Mouse (Mus musculus) embryonic facial prominence, embryonic 11.5 days (tissue): Measurements from ENCODE around the gene Gm10260. TPM values are rescaled to one million over a fixed set of nuclear protein-coding genes. Genes with fewer than 3 reads are reported as not detected.
A peak's percentile ranks its signal among the peaks of the same experiment; 100 is the strongest.

Experiments
- ATAC-seq: fragments of 200-750 bp; cut with Nextera tagmentation; replicated peaks from 2 replicates; pipeline ENCODE4 v1.8.0; 2017; ENCODE audit warnings: low read depth; ENCODE audit not compliant: insufficient number of reproducible peaks, low FRiP score, low TSS enrichment
- DNase-seq: peaks from one replicate; pipeline ENCODE4 v3.0.0-alpha.2; 2015; ENCODE audit warnings: low spot score
- H3K27ac ChIP-seq: fragments of 300-500 bp; sonication (generic); replicated peaks from 2 replicates; pipeline ENCODE4 v1.5.1; 2014; ENCODE audit warnings: mild to moderate bottlenecking, low read depth, low read length, control low read depth
- H3K27me3 ChIP-seq: fragments of 300-500 bp; sonication (generic); 2 replicates; pipeline ENCODE4 v1.6.1; 2014; ENCODE audit warnings: mild to moderate bottlenecking, low read length, moderate library complexity, mixed read lengths; ENCODE audit not compliant: control insufficient read depth, insufficient read depth
- H3K36me3 ChIP-seq: fragments of 300-500 bp; sonication (generic); replicated peaks from 2 replicates; pipeline ENCODE4 v1.6.1; 2014; ENCODE audit warnings: low read depth, mild to moderate bottlenecking, low read length, moderate library complexity, mixed read lengths; ENCODE audit not compliant: control insufficient read depth, insufficient read depth
- H3K4me1 ChIP-seq: fragments of 300-500 bp; sonication (generic); 2 replicates; pipeline ENCODE4 v1.6.1; 2014; ENCODE audit warnings: low read length, mixed read lengths; ENCODE audit not compliant: control insufficient read depth, insufficient read depth
- H3K4me2 ChIP-seq: fragments of 300-500 bp; sonication (generic); 2 replicates; pipeline ENCODE4 v1.6.1; 2014; ENCODE audit warnings: low read depth, mild to moderate bottlenecking, control low read depth, low read length, moderate library complexity
- H3K4me3 ChIP-seq: fragments of 300-500 bp; sonication (generic); 2 replicates; pipeline ENCODE4 v1.5.1; 2014; ENCODE audit warnings: low read depth, low read length, control low read depth
- H3K9ac ChIP-seq: fragments of 300-500 bp; sonication (generic); replicated peaks from 2 replicates; pipeline ENCODE4 v1.6.1; 2014; ENCODE audit warnings: mild to moderate bottlenecking, control low read depth, low read length
- H3K9me3 ChIP-seq: fragments of 300-500 bp; sonication (generic); replicated peaks from 2 replicates; pipeline ENCODE4 v1.6.1; 2016; ENCODE audit warnings: mild to moderate bottlenecking, low read length, inconsistent platforms, mixed read lengths; ENCODE audit not compliant: control insufficient read depth
- WGBS: fragments of 180-500 bp; shearing (Covaris S2); extraction: QIAGEN DNeasy Blood & Tissue Kit; methylation state at CpG from one replicate; pipeline ENCODE4 v1.1.7; 2014; 5-methylcytosine and 5-hydroxymethylcytosine counted together
- polyA plus RNA-seq: library from polyadenylated mRNA; unstranded; fragments of >200 nt; fragmentation: Nextera tagmentation; extraction: Ambion mirVana; gene quantifications from 2 replicates; pipeline ENCODE4 v1.2.1, GENCODE M21; 2014

Gene Gm10260
- polyA plus RNA-seq, 1 experiment from 2014 or later = 6.1 TPM

- Histone ChIP-seq H3K36me3 (no peaks in the 10 kb centered on the region), H3K27me3 (no peaks in the 10 kb centered on the region), H3K9ac (no peak overlapping the region), H3K27ac (no peak overlapping the region), H3K4me2 (no peak overlapping the region), H3K9me3 (no peaks in the 10 kb centered on the region), H3K4me3 (no peak overlapping the region), H3K4me1 (no peaks in the 10 kb centered on the region)
- 93% methylated on average over 3 of the region's 3 CpGs for WGBS
- no peak for DNase-seq
- no peak for ATAC-seq
Measured at GRCm38 (mm10) chr13:97766600-97766999, 6.2 kb upstream of the Gm10260 start.

GRCm38 (mm10) chr13:97765913-97766312 lies 5.5 kb upstream of the Gm10260 start:
- no peaks in the 10 kb centered on the region for H3K27me3 ChIP-seq
- H3K36me3 ChIP-seq = no peaks in the 10 kb centered on the region
- H3K4me2 ChIP-seq = no peak overlapping the region
- no peak overlapping the region for H3K4me3 ChIP-seq
- no peaks in the 10 kb centered on the region for H3K9me3 ChIP-seq
- ATAC-seq = no peak
- WGBS = 89% methylated on average over 2 of the region's 2 CpGs
- H3K4me1 ChIP-seq = no peaks in the 10 kb centered on the region
- H3K9ac ChIP-seq = no peak overlapping the region
- no peak overlapping the region for H3K27ac ChIP-seq
- no peak for DNase-seq

- no peak for DNase-seq
- Histone ChIP-seq H3K4me2 (no peak overlapping the region), H3K36me3 (no peaks in the 10 kb centered on the region), H3K27ac (no peak overlapping the region), H3K9ac (no peak overlapping the region), H3K4me3 (no peak overlapping the region), H3K4me1 (no peaks in the 10 kb centered on the region), H3K27me3 (no peaks in the 10 kb centered on the region), H3K9me3 (no peaks in the 10 kb centered on the region)
- ATAC-seq = no peak
- 71% methylated on average over 7 of the region's 7 CpGs for WGBS
Measured at GRCm38 (mm10) chr13:97764067-97764466, 3.6 kb upstream of the Gm10260 start.

GRCm38 (mm10) chr13:97763436-97763835 lies 3.0 kb upstream of the Gm10260 start:
- DNase-seq = peak; percentile 36
- H3K27ac ChIP-seq = no peak overlapping the region
- H3K27me3 ChIP-seq = no peaks in the 10 kb centered on the region
- H3K4me1 ChIP-seq = no peaks in the 10 kb centered on the region
- H3K4me3 ChIP-seq = no peak overlapping the region
- no peaks in the 10 kb centered on the region for H3K36me3 ChIP-seq
- no peak overlapping the region for H3K4me2 ChIP-seq
- peak; percentile 59; the same call in 1 of the 2 replicates for ATAC-seq
- WGBS = 62% methylated on average over 6 of the region's 6 CpGs
- H3K9me3 ChIP-seq = no peaks in the 10 kb centered on the region
- H3K9ac ChIP-seq = no peak overlapping the region

- Histone ChIP-seq H3K4me2 (no peak overlapping the region), H3K27me3 (no peaks in the 10 kb centered on the region), H3K27ac (no peak overlapping the region), H3K36me3 (no peaks in the 10 kb centered on the region), H3K4me3 (no peak overlapping the region), H3K9ac (no peak overlapping the region), H3K4me1 (no peaks in the 10 kb centered on the region), H3K9me3 (no peaks in the 10 kb centered on the region)
- ATAC-seq (no peak), DNase-seq (no peak)
- WGBS = 88% methylated on average over 8 of the region's 8 CpGs
Measured at GRCm38 (mm10) chr13:97762121-97762520, 1.7 kb upstream of the Gm10260 start.

- Histone ChIP-seq H3K4me1 (no peaks in the 10 kb centered on the region), H3K27ac (no peak overlapping the region)
- no peak for ATAC-seq
Measured at GRCm38 (mm10) chr13:97757033-97757432, 3.4 kb downstream of the Gm10260 start.

GRCm38 (mm10) chr13:97756091-97756490 lies 4.3 kb downstream of the Gm10260 start:
- DNase-seq (no peak), ATAC-seq (no peak)
- no peaks in the 10 kb centered on the region for H3K36me3 ChIP-seq
- H3K9me3 ChIP-seq = no peaks in the 10 kb centered on the region
- H3K4me3 ChIP-seq = no peak overlapping the region
- H3K4me2 ChIP-seq = no peak overlapping the region
- no peaks in the 10 kb centered on the region for H3K4me1 ChIP-seq
- H3K27me3 ChIP-seq = no peaks in the 10 kb centered on the region
- 90% methylated on average over 6 of the region's 6 CpGs for WGBS
- no peak overlapping the region for H3K9ac ChIP-seq
- H3K27ac ChIP-seq = no peak overlapping the region

More at GRCm38 (mm10) chr13:97757033-97757432, 3.4 kb downstream of the Gm10260 start:
- Histone ChIP-seq H3K9me3 (no peaks in the 10 kb centered on the region), H3K9ac (no peak overlapping the region), H3K36me3 (no peaks in the 10 kb centered on the region), H3K4me3 (no peak overlapping the region), H3K27me3 (no peaks in the 10 kb centered on the region), H3K4me2 (no peak overlapping the region)
- DNase-seq = no peak
- WGBS = 67% methylated on average over 4 of the region's 4 CpGs

GRCm38 (mm10) chr13:97750851-97751381 lies 9.5 kb downstream of the Gm10260 start:
- no peaks in the 10 kb centered on the region for H3K4me1 ChIP-seq
- H3K9me3 ChIP-seq = no peaks in the 10 kb centered on the region
- DNase-seq (no peak), ATAC-seq (no peak)
- no peak overlapping the region for H3K4me3 ChIP-seq
- no peak overlapping the region for H3K4me2 ChIP-seq
- H3K36me3 ChIP-seq = no peaks in the 10 kb centered on the region
- H3K9ac ChIP-seq = no peak overlapping the region
- 85% methylated on average over 4 of the region's 4 CpGs for WGBS
- H3K27me3 ChIP-seq = no peaks in the 10 kb centered on the region
- no peak overlapping the region for H3K27ac ChIP-seq
